Mouse (Mus musculus) kidney, postnatal 0 days (tissue): Measurements from ENCODE around the gene Omt2a. TPM values are rescaled to one million over a fixed set of nuclear protein-coding genes. Genes with fewer than 3 reads are reported as not detected.
"Not testable (repeated sequence)": the region's sequence is repeated elsewhere in the genome, so short reads cannot be mapped to it uniquely, and the experiment has no call there.

Source experiments
- ATAC-seq: fragments of 200-750 bp; cut with Nextera tagmentation; replicated peaks from 2 replicates; pipeline ENCODE4 v1.8.0; 2017; ENCODE audit warnings: low read depth, moderate number of reproducible peaks, moderate TSS enrichment, moderate library complexity; ENCODE audit not compliant: low FRiP score
- DNase-seq: peaks from one replicate; pipeline ENCODE4 v3.0.0-alpha.2; 2016; ENCODE audit warnings: low spot score
- H3K27ac ChIP-seq: fragments of 300-500 bp; sonication (generic); 2 replicates; pipeline ENCODE4 v1.5.1; 2014; ENCODE audit warnings: mild to moderate bottlenecking
- H3K27me3 ChIP-seq: fragments of 300-500 bp; sonication (generic); 2 replicates; pipeline ENCODE4 v1.6.1; 2014; ENCODE audit warnings: low read length, mixed read lengths; ENCODE audit not compliant: insufficient read depth
- H3K36me3 ChIP-seq: fragments of 300-500 bp; sonication (generic); 2 replicates; pipeline ENCODE4 v1.6.1; 2014; ENCODE audit warnings: low read length, mixed read lengths; ENCODE audit not compliant: insufficient read depth
- H3K4me1 ChIP-seq: fragments of 300-500 bp; sonication (generic); replicated peaks from 2 replicates; pipeline ENCODE4 v1.6.1; 2014; ENCODE audit warnings: antibody characterized with exemption, low read length, mixed read lengths; ENCODE audit not compliant: insufficient read depth
- H3K4me2 ChIP-seq: fragments of 300-500 bp; sonication (generic); 2 replicates; pipeline ENCODE4 v1.6.1; 2014; ENCODE audit warnings: mild to moderate bottlenecking, low read length, moderate library complexity, mixed read lengths
- H3K4me3 ChIP-seq: fragments of 300-500 bp; sonication (generic); replicated peaks from 2 replicates; pipeline ENCODE4 v1.5.1; 2014; ENCODE audit warnings: low read depth, low read length
- H3K9ac ChIP-seq: fragments of 300-500 bp; sonication (generic); 2 replicates; pipeline ENCODE4 v1.6.1; 2014; ENCODE audit warnings: low read depth, low read length
- H3K9me3 ChIP-seq: fragments of 300-500 bp; sonication (generic); replicated peaks from 2 replicates; pipeline ENCODE4 v1.6.1; 2016; ENCODE audit warnings: low read length, inconsistent platforms, mixed read lengths
- CTCF ChIP-seq: IDR thresholded peaks from 2 replicates; pipeline ENCODE4 v1.5.1; 2016; ENCODE audit warnings: antibody characterized with exemption, low read depth, mild to moderate bottlenecking, moderate library complexity
- WGBS: fragments of 180-500 bp; shearing (Covaris S2); extraction: QIAGEN DNeasy Blood & Tissue Kit; methylation state at CpG from one replicate; pipeline ENCODE4 v1.1.7; 2014; 5-methylcytosine and 5-hydroxymethylcytosine counted together
- polyA plus RNA-seq: library from polyadenylated mRNA; unstranded; fragments of >200 nt; fragmentation: Nextera tagmentation; extraction: Ambion mirVana; gene quantifications from 2 replicates; pipeline ENCODE4 v1.2.1, GENCODE M21; 2015

Omt2a gene
- polyA plus RNA-seq, 1 experiment from 2014 or later = not detected

DNA sequence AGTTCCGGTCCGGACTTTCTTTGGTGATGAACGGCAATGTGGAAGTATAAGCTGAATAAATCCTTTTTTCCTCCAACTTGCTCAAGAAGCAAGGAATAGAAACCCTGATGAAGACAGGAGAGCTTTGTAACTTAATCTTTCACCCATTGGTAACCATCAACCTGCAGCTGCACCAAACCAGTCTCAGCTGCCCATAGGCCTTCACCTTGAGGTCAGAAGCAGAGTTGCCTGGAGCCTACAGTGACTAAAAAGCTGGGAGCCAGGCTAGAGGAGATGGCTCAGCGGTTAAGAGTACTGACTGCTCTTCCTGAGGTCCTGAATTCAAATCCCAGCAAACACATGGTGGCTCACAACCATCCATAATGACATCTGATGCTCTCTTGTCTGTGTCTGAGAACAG, 27.9 kb upstream of the Omt2a start:
- not testable (repeated sequence) for H3K4me3 ChIP-seq
- 64% methylated on average over 4 of the region's 4 CpGs for whole genome bisulfite sequencing

DNA sequence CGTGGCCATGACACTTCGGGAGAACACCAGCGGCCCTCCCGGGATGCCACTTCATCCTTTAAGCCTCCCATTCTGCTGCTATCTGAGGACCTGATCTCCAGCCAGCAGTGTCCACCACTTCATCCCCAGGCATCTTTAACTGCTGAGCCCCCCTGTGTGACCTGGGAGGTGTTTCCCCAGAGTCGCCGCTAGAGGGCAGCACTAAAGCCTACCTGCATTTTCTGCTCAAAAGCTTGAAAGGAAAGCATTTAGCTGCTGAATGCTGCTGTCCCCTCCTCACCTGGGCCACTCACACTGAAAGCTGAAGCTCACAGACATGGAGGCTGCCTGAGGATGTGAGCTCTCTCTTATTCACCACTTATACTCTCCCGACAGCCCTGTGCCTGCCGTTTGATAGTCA, 25.7 kb upstream of the Omt2a start:
- H3K9me3 ChIP-seq, H3K9ac ChIP-seq, H3K4me2 ChIP-seq, H3K4me1 ChIP-seq, H3K36me3 ChIP-seq, H3K4me3 ChIP-seq, H3K27ac ChIP-seq, ATAC-seq, H3K27me3 ChIP-seq: not testable (repeated sequence)
- peak; percentile 82 for TF ChIP-seq CTCF
- peak; percentile 69 for DNase-seq
- WGBS = 18% methylated on average over 8 of the region's 8 CpGs

More for the DNA sequence above, 27.9 kb upstream of the Omt2a start:
- not testable (repeated sequence) for H3K9me3 ChIP-seq, H3K4me2 ChIP-seq, DNase-seq, H3K4me1 ChIP-seq, H3K27me3 ChIP-seq, H3K36me3 ChIP-seq, H3K9ac ChIP-seq, H3K27ac ChIP-seq
- ATAC-seq = peak; percentile 66; the same call in 1 of the 2 replicates

DNA sequence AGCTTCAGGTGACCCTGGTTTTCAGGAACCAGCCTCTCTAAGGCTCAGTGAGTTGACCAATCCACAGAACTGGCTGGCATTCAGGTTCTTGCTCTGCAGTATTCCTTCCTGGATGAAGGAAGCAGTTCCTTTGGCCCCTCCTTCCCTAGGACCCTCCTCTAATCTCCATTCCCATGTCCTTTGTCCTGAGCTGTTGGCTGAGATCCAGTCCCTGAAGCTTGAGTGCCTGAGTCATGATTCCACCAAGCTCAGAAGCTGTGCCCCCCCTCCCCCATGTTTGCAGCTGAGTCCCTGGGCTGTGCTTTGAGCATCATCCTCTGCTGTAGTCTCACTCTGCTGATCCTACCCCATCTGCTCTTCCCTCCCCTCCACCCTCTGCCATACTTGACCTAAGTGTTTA, 22.5 kb upstream of the Omt2a start:
- DNase-seq = peak; percentile 21
- not testable (repeated sequence) for H3K4me1 ChIP-seq, H3K27me3 ChIP-seq, H3K9ac ChIP-seq, H3K4me3 ChIP-seq, H3K9me3 ChIP-seq, H3K4me2 ChIP-seq, H3K27ac ChIP-seq, H3K36me3 ChIP-seq
- peak; percentile 73 for ATAC-seq

- DNase-seq, H3K4me1 ChIP-seq, H3K27ac ChIP-seq, H3K4me2 ChIP-seq, H3K9me3 ChIP-seq, H3K9ac ChIP-seq, H3K4me3 ChIP-seq, H3K27me3 ChIP-seq, ATAC-seq, H3K36me3 ChIP-seq: not testable (repeated sequence)
- 63% methylated on average over 1 of the region's 1 CpGs for WGBS
Measured at GRCm38 (mm10) chr9:78327289-78327688, 12.7 kb upstream of the Omt2a start, which contains the start of gene Omt2b. Gene Omt2b (plus strand): TSS chr9:78327589.

GRCm38 (mm10) chr9:78319499-78319898, 4.9 kb upstream of the Omt2a start:
- Histone ChIP-seq H3K27ac (no peak overlapping the region), H3K4me3 (no peak overlapping the region), H3K36me3 (no peaks in the 10 kb centered on the region), H3K9ac (no peak overlapping the region), H3K27me3 (no peaks in the 10 kb centered on the region), H3K4me1 (no peaks in the 10 kb centered on the region), H3K9me3 (no peaks in the 10 kb centered on the region), H3K4me2 (no peak overlapping the region)
- no peak for ATAC-seq
- 24% methylated on average over 1 of the region's 1 CpGs for WGBS
- no peak for DNase-seq
- TF ChIP-seq CTCF = peak; percentile 78

GRCm38 (mm10) chr9:78308122-78308521, 6.5 kb downstream of the Omt2a start:
- H3K27me3 ChIP-seq, DNase-seq, ATAC-seq, H3K4me2 ChIP-seq, H3K36me3 ChIP-seq, H3K4me3 ChIP-seq, H3K9me3 ChIP-seq, H3K4me1 ChIP-seq, H3K9ac ChIP-seq, H3K27ac ChIP-seq: not testable (repeated sequence)
- 68% methylated on average over 1 of the region's 3 CpGs for WGBS

DNA sequence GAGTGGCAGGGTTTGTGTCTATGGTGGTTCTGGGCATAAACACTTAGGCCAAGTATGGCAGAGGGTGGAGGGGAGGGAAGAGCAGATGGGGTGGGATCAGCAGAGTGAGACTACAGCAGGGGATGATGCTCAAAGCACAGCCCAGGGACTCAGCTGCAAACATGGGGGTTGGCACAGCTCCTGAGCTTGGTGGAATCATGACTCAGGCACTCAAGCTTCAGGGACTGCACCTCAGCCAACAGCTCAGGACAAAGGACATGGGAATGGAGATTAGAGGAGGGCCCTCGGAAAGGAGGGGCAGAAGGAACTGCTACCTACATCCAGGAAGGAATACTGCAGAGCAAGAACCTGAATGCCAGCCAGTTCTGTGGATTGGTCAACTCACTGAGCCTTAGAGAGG, 15.5 kb downstream of the Omt2a start:
- H3K4me2 ChIP-seq, ATAC-seq, H3K27me3 ChIP-seq, H3K9me3 ChIP-seq, H3K4me1 ChIP-seq, DNase-seq, H3K9ac ChIP-seq, H3K36me3 ChIP-seq, H3K4me3 ChIP-seq, H3K27ac ChIP-seq: not testable (repeated sequence)
- WGBS = 78% methylated on average over 1 of the region's 1 CpGs
